Mouse (Mus musculus) heart, postnatal 25 days (tissue): ENCODE results near the gene Cda. TPM values are rescaled to one million over a fixed set of nuclear protein-coding genes. Genes with fewer than 3 reads are reported as not detected.

ENCODE experiments used
- microRNA-seq: library from miRNA; unstranded; fragments of <30 nt; microRNA quantifications from one replicate; pipeline ENCODE4 v1.2.0, GENCODE M21; 2022
- total RNA-seq, 2 experiments: library from RNA; stranded (reverse); gene quantifications; 2 replicates each; pipeline ENCODE4 v1.2.3; 2021

Cda gene
- total RNA-seq, 2 experiments from 2014 or later: 1.3 to 1.8 TPM

Small RNA genes lying within 50 kb of the gene (microRNA-seq; reads per million reads assigned to microRNA genes)
- gene Gm27646: not detected
- 2.5 reads per million for gene Mir7019

Other genes with a start within 250 kb of the Cda start
- 10 to 100 TPM; 80.9 to 81.8 TPM for gene Hp1bp3, start 151.7 kb downstream of the Cda start, total RNA-seq
- under 1 TPM in 1 of 2 experiments, not detected in 1; 0.25 TPM for gene Sh2d5, start 117.6 kb downstream of the Cda start, total RNA-seq
- gene Kif17, start 117.6 kb downstream of the Cda start, total RNA-seq: under 1 TPM; 0.13 to 0.22 TPM
- gene Ddost, start 63.3 kb downstream of the Cda start, total RNA-seq: 10 to 100 TPM; 63.6 to 68.4 TPM
- gene Pink1, start 41.7 kb downstream of the Cda start, total RNA-seq: 100 to 1,000 TPM; 560 to 591 TPM
- gene Fam43b, start 28.5 kb upstream of the Cda start, total RNA-seq: under 1 TPM in 1 of 2 experiments, not detected in 1; 0.11 TPM
- 10 to 100 TPM; 68.1 to 79.0 TPM for gene Mul1, start 66.7 kb upstream of the Cda start, total RNA-seq
- 10 to 100 TPM in 1 of 2 experiments, 1 to 10 TPM in 1; 9.6 to 11.2 TPM for gene Camk2n1, start 86.3 kb upstream of the Cda start, total RNA-seq